Mouse (Mus musculus) stomach, postnatal 0 days (tissue): ENCODE measurements around the gene Cyp2d9. TPM values are rescaled to one million over a fixed set of nuclear protein-coding genes. Genes with fewer than 3 reads are reported as not detected.

ENCODE experiments used
- ATAC-seq: fragments of 200-750 bp; cut with Nextera tagmentation; 2 replicates; pipeline ENCODE4 v1.8.0; 2017; ENCODE audit not compliant: low FRiP score, low TSS enrichment
- DNase-seq: peaks from one replicate; pipeline ENCODE4 v3.0.0-alpha.2; 2016; ENCODE audit warnings: low spot score
- H3K27ac ChIP-seq: fragments of 300-500 bp; sonication (generic); replicated peaks from 2 replicates; pipeline ENCODE4 v1.5.1; 2014; ENCODE audit warnings: mild to moderate bottlenecking, control low read depth
- H3K27me3 ChIP-seq: fragments of 300-500 bp; sonication (generic); 2 replicates; pipeline ENCODE4 v1.6.1; 2014; ENCODE audit warnings: low read length; ENCODE audit not compliant: control insufficient read depth, insufficient read depth
- H3K36me3 ChIP-seq: fragments of 300-500 bp; sonication (generic); 2 replicates; pipeline ENCODE4 v1.6.1; 2014; ENCODE audit warnings: low read length, mixed read lengths; ENCODE audit not compliant: control insufficient read depth, insufficient read depth
- H3K4me1 ChIP-seq: fragments of 300-500 bp; sonication (generic); replicated peaks from 2 replicates; pipeline ENCODE4 v1.6.1; 2014; ENCODE audit warnings: antibody characterized with exemption; ENCODE audit not compliant: control insufficient read depth, insufficient read depth
- H3K4me2 ChIP-seq: fragments of 300-500 bp; sonication (generic); replicated peaks from 2 replicates; pipeline ENCODE4 v1.6.1; 2014; ENCODE audit warnings: low read depth, mild to moderate bottlenecking, control low read depth, moderate library complexity
- H3K4me3 ChIP-seq: fragments of 300-500 bp; sonication (generic); 2 replicates; pipeline ENCODE4 v1.5.1; 2014; ENCODE audit warnings: low read depth, low read length, control low read depth
- H3K9ac ChIP-seq: fragments of 300-500 bp; sonication (generic); 2 replicates; pipeline ENCODE4 v1.6.1; 2014; ENCODE audit warnings: mild to moderate bottlenecking, low read length, control low read depth, mixed read lengths
- H3K9me3 ChIP-seq: fragments of 300-500 bp; sonication (generic); 2 replicates; pipeline ENCODE4 v1.6.1; 2016; ENCODE audit warnings: low read length; ENCODE audit not compliant: control insufficient read depth
- CTCF ChIP-seq: IDR thresholded peaks from 2 replicates; pipeline ENCODE4 v1.5.1; 2016; ENCODE audit warnings: antibody characterized with exemption, low read depth, mild to moderate bottlenecking, moderate library complexity
- EP300 ChIP-seq: optimal IDR thresholded peaks from 2 replicates; pipeline ENCODE3; 2016; ENCODE audit warnings: antibody characterized with exemption
- WGBS: fragments of 180-500 bp; shearing (Covaris S2); extraction: QIAGEN DNeasy Blood & Tissue Kit; methylation state at CpG from one replicate; pipeline ENCODE4 v1.1.7; 2014; 5-methylcytosine and 5-hydroxymethylcytosine counted together
- polyA plus RNA-seq: library from polyadenylated mRNA; unstranded; fragments of >200 nt; fragmentation: Nextera tagmentation; extraction: Ambion mirVana; gene quantifications from 2 replicates; pipeline ENCODE4 v1.2.1, GENCODE M21; 2015

The Cyp2d9 gene
- polyA plus RNA-seq, 1 experiment from 2014 or later = 2.0 TPM

GRCm38 (mm10) chr15:82416797-82417789 is 16.1 kb upstream of the Cyp2d9 start:
- no peaks in the 10 kb centered on the region for H3K4me1 ChIP-seq
- H3K27me3 ChIP-seq = no peaks in the 10 kb centered on the region
- peak overlapping the region; percentile 45; the same call in 1 of the 2 replicates for H3K9ac ChIP-seq

DNA sequence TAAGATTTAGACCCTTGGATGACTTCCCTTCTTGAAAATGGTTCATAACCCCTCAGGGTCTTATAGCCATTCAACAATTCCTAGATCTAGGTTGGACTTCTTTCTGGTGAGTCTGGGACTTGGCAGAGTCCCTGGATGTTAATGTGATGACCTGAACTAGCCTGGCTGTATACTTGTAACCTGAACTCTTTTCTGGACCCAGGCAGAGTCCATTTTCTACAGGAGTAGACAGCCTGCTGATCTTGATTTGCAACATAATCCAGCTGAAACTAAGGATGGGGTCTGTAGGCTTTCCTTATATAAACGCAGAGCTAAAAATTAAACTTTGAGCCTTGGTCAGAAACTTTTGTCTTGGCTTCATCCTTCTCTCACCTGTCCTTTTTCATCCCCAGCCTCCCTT is 14.6 kb upstream of the Cyp2d9 start:
- no peaks in the 10 kb centered on the region for H3K9me3 ChIP-seq
- WGBS = 61% methylated on average over 1 of the region's 1 CpGs
- H3K27ac ChIP-seq = no peak overlapping the region
- no peak for ATAC-seq
- no peak overlapping the region for H3K4me2 ChIP-seq
- DNase-seq = no peak
- H3K36me3 ChIP-seq = no peaks in the 10 kb centered on the region
- H3K4me3 ChIP-seq = no peak overlapping the region
- no peak for TF ChIP-seq CTCF
- TF ChIP-seq EP300 = no peak
- H3K27me3 ChIP-seq = no peaks in the 10 kb centered on the region
- H3K4me1 ChIP-seq = no peaks in the 10 kb centered on the region
- no peak overlapping the region for H3K9ac ChIP-seq

More at GRCm38 (mm10) chr15:82416797-82417789, 16.1 kb upstream of the Cyp2d9 start:
- ATAC-seq (peak; percentile 97), DNase-seq (peak; percentile 86)
- Histone ChIP-seq H3K4me2 (0 out of 2 replicates have a peak overlapping the region, but pooled peaks have one; percentile 20), H3K36me3 (no peaks in the 10 kb centered on the region), H3K9me3 (no peaks in the 10 kb centered on the region), H3K27ac (peak overlapping the region; percentile 40; the same call in 1 of the 2 replicates), H3K4me3 (no peak overlapping the region)
- no peak for TF ChIP-seq EP300
- peak; percentile 93 for TF ChIP-seq CTCF
- WGBS = 27% methylated on average over 16 of the region's 16 CpGs

- Histone ChIP-seq H3K27ac (no peak overlapping the region), H3K36me3 (no peaks in the 10 kb centered on the region), H3K27me3 (no peaks in the 10 kb centered on the region), H3K9me3 (no peaks in the 10 kb centered on the region), H3K4me3 (no peak overlapping the region), H3K4me2 (no peak overlapping the region), H3K9ac (no peak overlapping the region), H3K4me1 (no peaks in the 10 kb centered on the region)
- WGBS = 73% methylated on average over 4 of the region's 4 CpGs
- DNase-seq (no peak), ATAC-seq (no peak)
- TF ChIP-seq CTCF (no peak), EP300 (no peak)
Measured at GRCm38 (mm10) chr15:82422935-82423334, 10.3 kb upstream of the Cyp2d9 start.

DNA sequence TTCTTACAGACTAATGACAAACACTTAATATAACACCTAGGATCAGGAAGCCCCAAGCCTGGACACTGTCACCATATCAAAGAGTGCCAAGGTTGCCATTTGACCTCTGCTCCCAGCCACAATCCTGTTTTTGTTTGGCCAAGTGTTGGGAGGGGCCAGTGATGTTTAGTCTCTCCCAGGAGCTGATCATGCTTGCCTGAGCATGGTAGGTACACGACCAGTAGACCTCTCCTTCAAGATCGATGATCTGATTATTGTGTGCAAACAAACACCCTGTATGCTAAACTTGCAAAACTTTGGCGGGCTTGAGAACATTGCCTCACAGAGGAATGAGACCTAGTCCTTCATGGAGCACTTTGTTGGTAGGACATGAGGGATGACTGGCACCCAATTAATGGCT is 9.8 kb upstream of the Cyp2d9 start:
- Histone ChIP-seq H3K4me2 (no peak overlapping the region), H3K27me3 (no peaks in the 10 kb centered on the region), H3K4me1 (no peaks in the 10 kb centered on the region), H3K36me3 (no peaks in the 10 kb centered on the region), H3K27ac (no peak overlapping the region), H3K4me3 (no peak overlapping the region), H3K9me3 (no peaks in the 10 kb centered on the region), H3K9ac (no peak overlapping the region)
- ATAC-seq = no peak
- WGBS = 76% methylated on average over 3 of the region's 3 CpGs
- DNase-seq = no peak
- no peak for TF ChIP-seq CTCF
- no peak for TF ChIP-seq EP300

DNA sequence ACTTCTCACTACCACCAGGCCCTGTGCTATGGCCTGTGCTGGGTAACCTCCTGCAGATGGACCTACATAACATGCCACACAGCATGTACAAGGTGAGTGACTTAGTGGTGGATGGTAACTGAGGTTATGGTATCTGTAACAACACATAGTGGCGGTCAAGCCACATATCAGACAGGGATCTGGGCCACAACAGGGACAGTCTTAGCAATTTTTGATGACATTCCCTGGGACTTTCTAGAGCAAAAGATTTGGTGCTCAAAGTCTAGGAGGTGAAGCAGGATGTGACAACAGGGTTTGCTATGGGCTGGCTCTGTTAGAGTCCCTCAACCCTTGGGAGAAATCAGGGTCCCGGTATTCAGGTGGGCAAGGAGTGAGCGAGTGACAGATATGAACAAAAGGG is 384 bp downstream of the Cyp2d9 start:
- no peaks in the 10 kb centered on the region for H3K9me3 ChIP-seq
- H3K27me3 ChIP-seq = no peaks in the 10 kb centered on the region
- TF ChIP-seq EP300 (no peak), CTCF (no peak)
- no peaks in the 10 kb centered on the region for H3K36me3 ChIP-seq
- no peak overlapping the region for H3K4me3 ChIP-seq
- WGBS = 98% methylated on average over 3 of the region's 3 CpGs
- H3K27ac ChIP-seq = no peak overlapping the region
- no peak for ATAC-seq
- no peaks in the 10 kb centered on the region for H3K4me1 ChIP-seq
- no peak for DNase-seq
- no peak overlapping the region for H3K4me2 ChIP-seq
- H3K9ac ChIP-seq = no peak overlapping the region

DNA sequence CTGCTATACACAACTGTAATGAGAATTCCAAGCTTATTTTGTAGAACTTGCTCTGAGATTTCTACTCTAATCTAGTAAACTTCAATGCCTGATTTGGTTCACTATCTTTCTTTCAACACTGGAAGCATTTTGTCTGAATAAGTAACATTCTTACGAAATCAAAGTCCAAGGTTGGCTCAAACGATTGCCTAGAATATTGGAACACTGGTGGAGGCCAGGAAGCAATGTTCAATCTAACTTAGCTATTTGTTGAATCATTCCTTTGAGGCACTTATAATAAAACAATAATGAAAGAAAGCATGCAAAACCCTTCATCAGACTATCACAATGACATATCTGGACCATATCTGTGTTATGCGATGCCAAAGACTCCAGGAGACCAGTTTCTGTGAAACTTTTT is 1.3 kb downstream of the Cyp2d9 start:
- Histone ChIP-seq H3K9ac (no peak overlapping the region), H3K4me1 (no peaks in the 10 kb centered on the region), H3K9me3 (no peaks in the 10 kb centered on the region), H3K4me2 (no peak overlapping the region), H3K36me3 (no peaks in the 10 kb centered on the region), H3K27me3 (no peaks in the 10 kb centered on the region), H3K27ac (no peak overlapping the region), H3K4me3 (no peak overlapping the region)
- WGBS = 80% methylated on average over 3 of the region's 3 CpGs
- DNase-seq (no peak), ATAC-seq (no peak)
- no peak for TF ChIP-seq EP300
- no peak for TF ChIP-seq CTCF
